In genomic region chr15:75153087-75153486, GRCm38 (mm10) we compare ENCODE assay signal across 41 mouse cellular contexts. TPM values are rescaled to one million over a fixed set of nuclear protein-coding genes. Genes with fewer than 3 reads are reported as not detected.
"Had no signal": no experiment of that assay in that cellular context is flagged by ENCODE, and none has a peak within 500 bp of the region (broad histone marks: within the 10 kb centered on the region; RNA-seq: fewer than 3 reads in every experiment).

No protein-coding gene starts in this region.

- H3K27ac ChIP-seq: gastrocnemius, adult 2 months; heart, embryonic 13.5 days; heart, embryonic 15.5 days; hindbrain, embryonic 13.5 days; hindbrain, embryonic 15.5 days; hindbrain, postnatal 0 days; kidney, embryonic 15.5 days; kidney, postnatal 0 days; limb, embryonic 13.5 days; limb, embryonic 15.5 days; liver, embryonic 12.5 days had no signal

- H3K9me3 ChIP-seq: heart, embryonic 13.5 days; heart, embryonic 15.5 days; hindbrain, embryonic 13.5 days; hindbrain, embryonic 15.5 days; kidney, embryonic 15.5 days; limb, embryonic 13.5 days; limb, embryonic 15.5 days; liver, embryonic 12.5 days had no signal

- DNase-seq: gastrocnemius, adult 2 months; gastrocnemius, postnatal 10 days; gastrocnemius, postnatal 25 days; heart, adult 18-20 months; heart, postnatal 14 days; heart, postnatal 36 days; kidney, adult 11 months; kidney, adult 2 months; kidney, adult 9 months; kidney, postnatal 14 days; kidney, postnatal 36 days; layer of hippocampus, adult 9-11 months; layer of hippocampus, postnatal 36 days; left cerebral cortex, postnatal 4 days had no signal

- H3K4me3 ChIP-seq: gastrocnemius, adult 2 months; heart, embryonic 13.5 days; heart, embryonic 15.5 days; hindbrain, embryonic 13.5 days; hindbrain, embryonic 15.5 days; kidney, embryonic 15.5 days; limb, embryonic 13.5 days; limb, embryonic 15.5 days; liver, embryonic 12.5 days had no signal

- H3K9ac ChIP-seq: heart, embryonic 13.5 days; heart, embryonic 15.5 days; hindbrain, embryonic 13.5 days; hindbrain, embryonic 15.5 days; kidney, embryonic 15.5 days; limb, embryonic 13.5 days; limb, embryonic 15.5 days; liver, embryonic 12.5 days had no signal

- H3K36me3 ChIP-seq: heart, embryonic 13.5 days; heart, embryonic 15.5 days; hindbrain, embryonic 13.5 days; hindbrain, embryonic 15.5 days; kidney, embryonic 15.5 days; limb, embryonic 13.5 days; limb, embryonic 15.5 days; liver, embryonic 12.5 days had no signal

- H3K4me2 ChIP-seq: heart, embryonic 11.5 days; heart, embryonic 13.5 days; heart, embryonic 15.5 days; hindbrain, embryonic 13.5 days; hindbrain, embryonic 15.5 days; kidney, embryonic 15.5 days; limb, embryonic 13.5 days; limb, embryonic 15.5 days; liver, embryonic 12.5 days had no signal

- H3K27me3 ChIP-seq: heart, embryonic 13.5 days; heart, embryonic 15.5 days; hindbrain, embryonic 13.5 days; hindbrain, embryonic 15.5 days; kidney, embryonic 15.5 days; limb, embryonic 13.5 days; limb, embryonic 15.5 days; liver, embryonic 12.5 days had no signal

- H3K4me1 ChIP-seq: heart, embryonic 13.5 days; heart, embryonic 15.5 days; hindbrain, embryonic 13.5 days; hindbrain, embryonic 15.5 days; kidney, embryonic 15.5 days; limb, embryonic 13.5 days; limb, embryonic 15.5 days; liver, embryonic 12.5 days had no signal

- ATAC-seq: hindbrain, postnatal 0 days; intestine, embryonic 16.5 days; liver, embryonic 12.5 days had no signal

RNA-seq across cellular contexts. Expression of gene Ly6g, which starts 2.0 kb away (rescaled TPM):
- total RNA-seq: gastrocnemius, adult 2 months; gastrocnemius, postnatal 25 days; gastrocnemius, postnatal 4 days; heart, adult 18-20 months; heart, postnatal 14 days; heart, postnatal 36 days; hindbrain, postnatal 0 days; layer of hippocampus, adult 18-20 months; layer of hippocampus, adult 8-10 months; layer of hippocampus, postnatal 14 days; layer of hippocampus, postnatal 36 days; left cerebral cortex, adult 18-20 months; left cerebral cortex, adult 8-10 months; left cerebral cortex, postnatal 10 days; left cerebral cortex, postnatal 25 days; left cerebral cortex, postnatal 4 days; liver, adult 2 months had no signal
- polyA plus RNA-seq: frontal cortex, adult 2 months; heart, embryonic 11.5 days; heart, embryonic 13.5 days; heart, embryonic 15.5 days; heart, postnatal 0 days; hindbrain, embryonic 11.5 days; hindbrain, embryonic 13.5 days; hindbrain, embryonic 15.5 days; intestine, embryonic 14.5 days; large intestine, adult 2 months; limb, embryonic 11.5 days; limb, embryonic 13.5 days; limb, embryonic 15.5 days; liver, adult 2 months had no signal

RNA-seq across cellular contexts. Expression of gene Ly6c2, which starts 41.3 kb away (rescaled TPM):
- total RNA-seq: hindbrain, postnatal 0 days had no signal
- polyA plus RNA-seq: heart, embryonic 11.5 days; hindbrain, embryonic 11.5 days; hindbrain, embryonic 13.5 days had no signal
